Mouse (Mus musculus) intestine, embryonic 14.5 days (tissue): ENCODE results near the gene Mark2. TPM values are rescaled to one million over a fixed set of nuclear protein-coding genes. Genes with fewer than 3 reads are reported as not detected.

Source experiments
- ATAC-seq: fragments of 200-750 bp; cut with Nextera tagmentation; replicated peaks from 2 replicates; pipeline ENCODE4 v1.8.0; 2017; ENCODE audit warnings: low read depth, moderate number of reproducible peaks, moderate TSS enrichment, moderate library complexity; ENCODE audit not compliant: low FRiP score, low TSS enrichment
- DNase-seq: peaks from one replicate; pipeline ENCODE4 v3.0.0-alpha.2; 2018; ENCODE audit warnings: low spot score
- H3K27ac ChIP-seq: fragments of 300-500 bp; sonication (generic); 2 replicates; pipeline ENCODE4 v1.5.1; 2014; ENCODE audit warnings: low read depth, mild to moderate bottlenecking, control low read depth
- H3K27me3 ChIP-seq: fragments of 300-500 bp; sonication (generic); replicated peaks from 2 replicates; pipeline ENCODE4 v1.6.1; 2014; ENCODE audit warnings: low read length, control low read depth; ENCODE audit not compliant: control insufficient read depth, insufficient read depth
- H3K36me3 ChIP-seq: fragments of 300-500 bp; sonication (generic); 2 replicates; pipeline ENCODE4 v1.6.1; 2014; ENCODE audit warnings: low read length, control low read depth; ENCODE audit not compliant: control insufficient read depth, insufficient read depth
- H3K4me1 ChIP-seq: fragments of 300-500 bp; sonication (generic); replicated peaks from 2 replicates; pipeline ENCODE4 v1.6.1; 2014; ENCODE audit warnings: low read length, control low read depth, mixed read lengths; ENCODE audit not compliant: control insufficient read depth, insufficient read depth
- H3K4me2 ChIP-seq: fragments of 300-500 bp; sonication (generic); 2 replicates; pipeline ENCODE4 v1.6.1; 2014; ENCODE audit warnings: low read length
- H3K4me3 ChIP-seq: fragments of 300-500 bp; sonication (generic); 2 replicates; pipeline ENCODE4 v1.5.1; 2014; ENCODE audit warnings: low read depth, low read length, control low read depth, mixed read lengths
- H3K9ac ChIP-seq: fragments of 300-500 bp; sonication (generic); 2 replicates; pipeline ENCODE4 v1.6.1; 2014; ENCODE audit warnings: mild to moderate bottlenecking, low read length
- H3K9me3 ChIP-seq: fragments of 300-500 bp; sonication (generic); 2 replicates; pipeline ENCODE4 v1.6.1; 2016; ENCODE audit warnings: low read length, control low read depth; ENCODE audit not compliant: control insufficient read depth
- WGBS: fragments of 180-500 bp; shearing (Covaris S2); extraction: QIAGEN DNeasy Blood & Tissue Kit; methylation state at CpG from one replicate; pipeline ENCODE4 v1.1.7; 2014; 5-methylcytosine and 5-hydroxymethylcytosine counted together
- polyA plus RNA-seq: library from polyadenylated mRNA; unstranded; fragments of >200 nt; fragmentation: Nextera tagmentation; extraction: Ambion mirVana; gene quantifications from 2 replicates; pipeline ENCODE4 v1.2.1, GENCODE M21; 2014

Mark2 gene
- polyA plus RNA-seq, 1 experiment from 2014 or later, result 54.0 TPM

DNA sequence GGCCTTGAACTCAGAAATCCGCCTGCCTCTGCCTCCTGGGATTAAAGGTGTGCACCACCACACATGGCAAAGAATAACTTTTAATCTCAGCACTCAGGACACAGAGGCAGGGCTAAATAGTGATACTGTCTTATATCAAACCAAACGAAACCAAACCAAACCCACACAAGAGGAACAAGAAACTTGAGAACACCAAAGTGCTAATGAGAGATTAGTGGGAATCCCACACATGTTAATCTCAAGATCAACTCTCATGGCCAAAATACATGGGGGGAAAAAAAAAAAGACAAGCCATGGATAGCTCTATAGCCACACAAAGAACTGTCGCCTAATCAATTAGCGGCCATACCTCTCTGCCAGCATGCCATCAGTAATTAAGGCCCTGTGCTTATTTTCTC is 26.1 kb downstream of the Mark2 start:
- H3K9me3 ChIP-seq, result no peaks in the 10 kb centered on the region
- H3K27me3 ChIP-seq, result no peaks in the 10 kb centered on the region
- WGBS, result 90% methylated on average over 4 of the region's 4 CpGs
- no peaks in the 10 kb centered on the region for H3K36me3 ChIP-seq
- no peak overlapping the region for H3K27ac ChIP-seq
- DNase-seq (no peak), ATAC-seq (no peak)
- no peak overlapping the region for H3K4me3 ChIP-seq
- H3K4me2 ChIP-seq, result no peak overlapping the region
- H3K4me1 ChIP-seq, result peaks cover 20% of the 10 kb centered on the region
- no peak overlapping the region for H3K9ac ChIP-seq

GRCm38 (mm10) chr19:7314976-7315586 is 26.6 kb downstream of the Mark2 start:
- H3K9ac ChIP-seq, result no peak overlapping the region
- no peak overlapping the region for H3K4me3 ChIP-seq
- H3K27me3 ChIP-seq, result no peaks in the 10 kb centered on the region
- ATAC-seq, result no peak
- no peaks in the 10 kb centered on the region for H3K9me3 ChIP-seq
- WGBS, result 77% methylated on average over 8 of the region's 8 CpGs
- H3K4me1 ChIP-seq, result peaks cover 20% of the 10 kb centered on the region
- DNase-seq, result no peak
- no peaks in the 10 kb centered on the region for H3K36me3 ChIP-seq
- H3K4me2 ChIP-seq, result no peak overlapping the region
- no peak overlapping the region for H3K27ac ChIP-seq

- peaks cover 32% of the 10 kb centered on the region for H3K4me1 ChIP-seq
- no peak overlapping the region for H3K9ac ChIP-seq
Observed at GRCm38 (mm10) chr19:7313660-7314059, 28.0 kb downstream of the Mark2 start.

GRCm38 (mm10) chr19:7311306-7311705 is 30.4 kb downstream of the Mark2 start:
- no peak overlapping the region for H3K9ac ChIP-seq
- 43% methylated on average over 10 of the region's 10 CpGs for WGBS
- no peaks in the 10 kb centered on the region for H3K27me3 ChIP-seq
- H3K36me3 ChIP-seq, result no peaks in the 10 kb centered on the region
- no peak overlapping the region for H3K4me3 ChIP-seq
- peaks cover 41% of the 10 kb centered on the region for H3K4me1 ChIP-seq
- no peak for ATAC-seq
- peak overlapping the region; percentile 62; the same call in 1 of the 2 replicates for H3K27ac ChIP-seq
- H3K4me2 ChIP-seq, result peak overlapping the region; percentile 22; the same call in 1 of the 2 replicates
- H3K9me3 ChIP-seq, result no peaks in the 10 kb centered on the region
- DNase-seq, result no peak

More at GRCm38 (mm10) chr19:7313660-7314059, 28.0 kb downstream of the Mark2 start:
- Histone ChIP-seq H3K36me3 (no peaks in the 10 kb centered on the region), H3K4me3 (no peak overlapping the region), H3K9me3 (no peaks in the 10 kb centered on the region), H3K27me3 (no peaks in the 10 kb centered on the region), H3K27ac (no peak overlapping the region), H3K4me2 (no peak overlapping the region)
- ATAC-seq (no peak), DNase-seq (no peak)
- 91% methylated on average over 2 of the region's 2 CpGs for WGBS

DNA sequence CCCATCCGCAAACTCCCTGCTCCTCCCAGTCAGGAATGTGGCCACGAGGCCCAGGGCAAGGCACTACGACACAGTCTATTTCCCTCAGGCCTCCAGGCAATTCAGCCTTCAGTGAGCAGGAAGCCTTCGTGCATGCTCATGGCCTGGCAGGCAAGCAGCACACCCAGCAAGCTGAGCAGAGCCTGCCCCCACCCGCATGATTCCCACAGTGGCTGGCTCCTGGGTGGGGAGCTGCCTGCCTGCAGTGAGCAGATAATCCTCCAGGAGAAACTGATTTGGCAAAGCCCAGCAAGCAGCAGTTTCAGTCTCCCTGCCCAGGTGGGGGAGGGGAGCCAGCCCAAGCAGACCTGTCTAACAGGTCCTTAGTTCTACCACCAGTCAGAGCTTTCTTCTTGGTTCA is 31.0 kb downstream of the Mark2 start:
- peak; percentile 80 for DNase-seq
- H3K27ac ChIP-seq, result peak overlapping the region; percentile 62
- 13% methylated on average over 5 of the region's 5 CpGs for WGBS
- no peaks in the 10 kb centered on the region for H3K27me3 ChIP-seq
- peaks cover 47% of the 10 kb centered on the region for H3K4me1 ChIP-seq
- H3K36me3 ChIP-seq, result no peaks in the 10 kb centered on the region
- no peaks in the 10 kb centered on the region for H3K9me3 ChIP-seq
- H3K9ac ChIP-seq, result no peak overlapping the region
- H3K4me3 ChIP-seq, result no peak overlapping the region
- no peak overlapping the region for H3K4me2 ChIP-seq
- peak; percentile 81 for ATAC-seq

DNA sequence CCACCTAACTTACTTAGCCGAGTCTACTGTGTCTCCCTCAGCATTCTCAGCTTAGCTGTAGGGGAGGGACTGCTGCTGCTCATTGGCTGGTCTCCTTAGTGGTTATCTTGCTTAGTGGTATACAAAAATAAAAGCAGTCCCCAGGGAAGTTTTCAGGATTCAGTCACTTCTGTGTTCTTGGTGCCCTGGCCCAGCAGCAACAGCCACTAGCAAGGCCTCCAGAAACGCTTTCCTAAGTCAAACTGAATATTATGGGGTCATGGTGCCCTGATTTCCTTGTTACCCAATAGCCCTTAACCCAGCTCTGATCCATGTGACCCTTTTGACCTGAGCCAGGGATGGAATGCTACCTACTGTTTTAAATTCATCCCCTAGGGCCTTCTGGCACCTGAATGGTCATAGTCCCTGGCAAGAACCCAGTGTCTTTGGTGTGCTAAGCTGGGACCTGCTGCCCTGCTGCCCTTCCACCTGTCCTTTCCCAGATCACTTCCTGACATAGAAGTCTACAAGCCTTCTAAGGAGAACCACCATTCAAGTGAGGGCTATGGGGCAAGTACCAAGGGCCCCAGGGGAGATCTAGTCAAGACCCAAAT is 31.8 kb downstream of the Mark2 start:
- H3K9ac ChIP-seq, result no peak overlapping the region
- DNase-seq (no peak), ATAC-seq (no peak)
- H3K4me2 ChIP-seq, result no peak overlapping the region
- H3K27ac ChIP-seq, result no peak overlapping the region
- H3K4me1 ChIP-seq, result peaks cover 51% of the 10 kb centered on the region
- H3K9me3 ChIP-seq, result no peaks in the 10 kb centered on the region
- WGBS, result 68% methylated on average over 2 of the region's 2 CpGs
- no peak overlapping the region for H3K4me3 ChIP-seq
- H3K36me3 ChIP-seq, result no peaks in the 10 kb centered on the region
- no peaks in the 10 kb centered on the region for H3K27me3 ChIP-seq

- DNase-seq, result peak; percentile 61
- Histone ChIP-seq H3K36me3 (no peaks in the 10 kb centered on the region), H3K4me1 (peaks cover 51% of the 10 kb centered on the region), H3K27me3 (no peaks in the 10 kb centered on the region), H3K9me3 (no peaks in the 10 kb centered on the region), H3K4me3 (no peak overlapping the region), H3K27ac (peak overlapping the region; percentile 16; the same call in 1 of the 2 replicates), H3K4me2 (no peak overlapping the region), H3K9ac (no peak overlapping the region)
- 43% methylated on average over 8 of the region's 8 CpGs for WGBS
- peak; percentile 44; the same call in 1 of the 2 replicates for ATAC-seq
Observed at GRCm38 (mm10) chr19:7307995-7308770, 33.5 kb downstream of the Mark2 start.

GRCm38 (mm10) chr19:7306968-7307367 is 34.7 kb downstream of the Mark2 start:
- H3K36me3 ChIP-seq, result no peaks in the 10 kb centered on the region
- 60% methylated on average over 3 of the region's 3 CpGs for WGBS
- H3K27me3 ChIP-seq, result no peaks in the 10 kb centered on the region
- no peak overlapping the region for H3K4me2 ChIP-seq
- no peaks in the 10 kb centered on the region for H3K9me3 ChIP-seq
- no peak overlapping the region for H3K9ac ChIP-seq
- no peak overlapping the region for H3K27ac ChIP-seq
- ATAC-seq (no peak), DNase-seq (no peak)
- peaks cover 47% of the 10 kb centered on the region for H3K4me1 ChIP-seq
- no peak overlapping the region for H3K4me3 ChIP-seq
